In genomic region chr19:16009111-16009510, GRCm38 (mm10) we compare ENCODE assay signal across 23 mouse cellular contexts.
"Had no signal": no experiment of that assay in that cellular context is flagged by ENCODE, and none has a peak within 500 bp of the region (broad histone marks: within the 10 kb centered on the region; RNA-seq: fewer than 3 reads in every experiment).

No protein-coding gene starts in this region.

- H3K4me3 ChIP-seq: limb, embryonic 12.5 days; limb, embryonic 15.5 days; megakaryocyte, embryonic 14.5 days; midbrain, embryonic 10.5 days; neural tube, embryonic 12.5 days had no signal

- DNase-seq: kidney, adult 18-20 months; kidney, adult 9 months; kidney, postnatal 14 days; kidney, postnatal 4 days; left cerebral cortex, postnatal 4 days; liver, postnatal 0 days; lung, embryonic 14.5 days; right cerebral cortex, adult 18-20 months; right cerebral cortex, postnatal 14 days; right cerebral cortex, postnatal 4 days; thymus, adult 2 months; thymus, postnatal 14 days; thymus, postnatal 4 days had no signal

- H3K4me2 ChIP-seq: limb, embryonic 12.5 days; limb, embryonic 15.5 days; liver, embryonic 11.5 days; lung, embryonic 14.5 days; neural tube, embryonic 12.5 days had no signal

- H3K9me3 ChIP-seq: limb, embryonic 12.5 days; limb, embryonic 15.5 days; midbrain, embryonic 10.5 days; neural tube, embryonic 12.5 days had no signal

- H3K9ac ChIP-seq: limb, embryonic 12.5 days; limb, embryonic 15.5 days; liver, embryonic 14.5 days; liver, postnatal 0 days; lung, embryonic 14.5 days; neural tube, embryonic 12.5 days had no signal

- H3K4me1 ChIP-seq: limb, embryonic 12.5 days; limb, embryonic 15.5 days had no signal

- H3K36me3 ChIP-seq: limb, embryonic 12.5 days; limb, embryonic 15.5 days; midbrain, embryonic 10.5 days; neural tube, embryonic 12.5 days had no signal

- ATAC-seq: liver, postnatal 0 days; lung, postnatal 0 days; midbrain, embryonic 16.5 days had no signal

- H3K27me3 ChIP-seq: limb, embryonic 12.5 days; limb, embryonic 15.5 days; megakaryocyte, embryonic 14.5 days; neural tube, embryonic 12.5 days had no signal

- H3K27ac ChIP-seq: limb, embryonic 12.5 days; limb, embryonic 15.5 days; liver, embryonic 14.5 days; midbrain, embryonic 10.5 days; neural tube, embryonic 12.5 days; stomach, postnatal 0 days had no signal
